Mouse (Mus musculus) MEL (cell line): ENCODE measurements at regions not wholly inside any gene's neighbourhood (a gene's known extent, or its start where the extent isn't known, plus 50 kb on each side); places are given as distances from the start of the nearest gene placed in this dataset.

Experiments
- DNase-seq: peaks from one replicate; pipeline ENCODE4 v3.0.0; 2011; ENCODE audit warnings: low read depth, low spot score
- H3K27ac ChIP-seq: 2 replicates; pipeline ENCODE4 v1.5.1; 2012; ENCODE audit warnings: low read depth, mild to moderate bottlenecking, control low read depth, low read length, moderate library complexity; ENCODE audit not compliant: control insufficient read depth
- H3K27me3 ChIP-seq, 2 experiments: fragments of 150-350 bp in 1 of 2; sonication (generic) in 1 of 2; 2 replicates each; pipeline ENCODE4 v1.6.1; 2012; ENCODE audit warnings: low read length in 2 of 2, mild to moderate bottlenecking in 2 of 2, improper control_type of control experiment in 1 of 2, moderate library complexity in 1 of 2; ENCODE audit not compliant: insufficient read depth in 2 of 2, control insufficient read depth in 1 of 2
- H3K36me3 ChIP-seq, 2 experiments: 2 replicates each; pipeline ENCODE4 v1.6.1; 2012 to 2014; ENCODE audit warnings: low read length in 2 of 2, improper control_type of control experiment in 1 of 2, inconsistent platforms in 1 of 2, mild to moderate bottlenecking in 1 of 2; ENCODE audit not compliant: insufficient read depth in 2 of 2, control insufficient read depth in 1 of 2
- H3K4me1 ChIP-seq, 2 experiments: fragments of 150-350 bp in 1 of 2; sonication (generic) in 1 of 2; 2 replicates each; pipeline ENCODE4 v1.6.1; 2012; ENCODE audit warnings: low read length in 2 of 2, improper control_type of control experiment in 1 of 2, mild to moderate bottlenecking in 1 of 2; ENCODE audit not compliant: insufficient read depth in 2 of 2, control insufficient read depth in 1 of 2
- H3K4me3 ChIP-seq, 2 experiments: fragments of 150-350 bp in 1 of 2; sonication (generic) in 1 of 2; 2 replicates each; pipeline ENCODE4 v1.5.1; 2012; ENCODE audit warnings: low read depth in 2 of 2, low read length in 2 of 2, mild to moderate bottlenecking in 2 of 2, moderate library complexity in 2 of 2, control low read depth in 1 of 2, improper control_type of control experiment in 1 of 2; ENCODE audit not compliant: control insufficient read depth in 1 of 2, insufficient read depth in 1 of 2
- H3K79me2 ChIP-seq: 2 replicates; pipeline ENCODE4 v1.6.1; 2012; ENCODE audit warnings: mild to moderate bottlenecking, low read length, moderate library complexity; ENCODE audit not compliant: control insufficient read depth, poor library complexity, insufficient read depth
- H3K9ac ChIP-seq: 2 replicates; pipeline ENCODE4 v1.6.1; 2012; ENCODE audit warnings: low read depth, mild to moderate bottlenecking, control low read depth, low read length, moderate library complexity; ENCODE audit not compliant: control insufficient read depth, poor library complexity, severe bottlenecking
- H3K9me3 ChIP-seq: fragments of 150-350 bp; sonication (generic); replicated peaks from 2 replicates; pipeline ENCODE4 v1.6.1; 2012; ENCODE audit warnings: mild to moderate bottlenecking, low read length, improper control_type of control experiment, moderate library complexity; ENCODE audit not compliant: insufficient read depth
- BHLHE40 ChIP-seq: IDR thresholded peaks from 2 replicates; pipeline ENCODE4 v1.6.1; 2012; ENCODE audit warnings: low read depth, mild to moderate bottlenecking, inconsistent platforms, low read length, improper control_type of control experiment, borderline replicate concordance
- CHD1 ChIP-seq: IDR thresholded peaks from 2 replicates; pipeline ENCODE4 v1.6.1; 2012; ENCODE audit warnings: low read depth, mild to moderate bottlenecking, inconsistent platforms, low read length, improper control_type of control experiment
- CHD2 ChIP-seq: IDR thresholded peaks from 2 replicates; pipeline ENCODE4 v1.6.1; 2011; ENCODE audit warnings: low read length, improper control_type of control experiment
- E2F4 ChIP-seq: IDR thresholded peaks from 2 replicates; pipeline ENCODE4 v1.6.1; 2011; ENCODE audit warnings: low read depth, low read length, improper control_type of control experiment, borderline replicate concordance
- EP300 ChIP-seq, 2 experiments: IDR thresholded peaks; 2 replicates each; pipeline ENCODE4 v1.6.1; 2011; ENCODE audit warnings: improper control_type of control experiment in 2 of 2, low read length in 2 of 2, low read depth in 1 of 2, mild to moderate bottlenecking in 1 of 2
- ETS1 ChIP-seq: IDR thresholded peaks from 2 replicates; pipeline ENCODE4 v1.6.1; 2012; ENCODE audit warnings: low read depth, mild to moderate bottlenecking, inconsistent platforms, low read length, improper control_type of control experiment, moderate library complexity
- GABPA ChIP-seq: IDR thresholded peaks from 2 replicates; pipeline ENCODE4 v1.6.1; 2012; ENCODE audit warnings: low read depth, mild to moderate bottlenecking, inconsistent platforms, low read length, improper control_type of control experiment, moderate library complexity
- HCFC1 ChIP-seq: IDR thresholded peaks from 2 replicates; pipeline ENCODE4 v1.6.1; 2012; ENCODE audit warnings: low read depth, mild to moderate bottlenecking, inconsistent platforms, low read length, improper control_type of control experiment, moderate library complexity
- JUND ChIP-seq: IDR thresholded peaks from 2 replicates; pipeline ENCODE4 v1.6.1; 2011; ENCODE audit warnings: low read depth, mild to moderate bottlenecking, improper control_type of control experiment, low read length
- MAFK ChIP-seq: IDR thresholded peaks from 2 replicates; pipeline ENCODE4 v1.6.1; 2011; ENCODE audit warnings: low read depth, mild to moderate bottlenecking, low read length, improper control_type of control experiment, borderline replicate concordance
- MAX ChIP-seq: IDR thresholded peaks from 2 replicates; pipeline ENCODE4 v1.6.1; 2011; ENCODE audit warnings: low read length, improper control_type of control experiment
- MAZ ChIP-seq: IDR thresholded peaks from 2 replicates; pipeline ENCODE4 v1.6.1; 2012; ENCODE audit warnings: low read depth, mild to moderate bottlenecking, inconsistent platforms, low read length, improper control_type of control experiment
- MYB ChIP-seq: IDR thresholded peaks from 2 replicates; pipeline ENCODE4 v1.6.1; 2011; ENCODE audit warnings: mild to moderate bottlenecking, low read depth, low read length, improper control_type of control experiment
- MYC ChIP-seq: IDR thresholded peaks from 2 replicates; pipeline ENCODE4 v1.6.1; 2011; ENCODE audit warnings: low read depth, mild to moderate bottlenecking, low read length, improper control_type of control experiment, moderate library complexity
- POLR2AphosphoS2 ChIP-seq: IDR thresholded peaks from 2 replicates; pipeline ENCODE4 v1.6.1; 2011; ENCODE audit warnings: low read length, improper control_type of control experiment
- SIN3A ChIP-seq: IDR thresholded peaks from 2 replicates; pipeline ENCODE4 v1.6.1; 2012; ENCODE audit warnings: low read length, improper control_type of control experiment, inconsistent platforms
- UBTF ChIP-seq: IDR thresholded peaks from 2 replicates; pipeline ENCODE4 v1.6.1; 2012; ENCODE audit warnings: low read depth, mild to moderate bottlenecking, inconsistent platforms, low read length, improper control_type of control experiment, moderate library complexity, borderline replicate concordance; ENCODE audit not compliant: insufficient read depth
- USF2 ChIP-seq, 2 experiments: IDR thresholded peaks; 2 replicates each; pipeline ENCODE4 v1.6.1; 2011 to 2012; ENCODE audit warnings: improper control_type of control experiment in 2 of 2, low read length in 2 of 2, borderline replicate concordance in 1 of 2, inconsistent platforms in 1 of 2, low read depth in 1 of 2, mild to moderate bottlenecking in 1 of 2; ENCODE audit not compliant: insufficient read depth in 1 of 2
- ZC3H11A ChIP-seq: IDR thresholded peaks from 2 replicates; pipeline ENCODE4 v1.6.1; 2012; ENCODE audit warnings: low read depth, mild to moderate bottlenecking, inconsistent platforms, low read length, improper control_type of control experiment
- ZMIZ1 ChIP-seq: IDR thresholded peaks from 2 replicates; pipeline ENCODE4 v1.6.1; 2012; ENCODE audit warnings: low read depth, mild to moderate bottlenecking, inconsistent platforms, low read length, improper control_type of control experiment, moderate library complexity
- ZNF384 ChIP-seq: IDR thresholded peaks from 2 replicates; pipeline ENCODE4 v1.6.1; 2012; ENCODE audit warnings: low read depth, mild to moderate bottlenecking, inconsistent platforms, low read length, improper control_type of control experiment

DNA sequence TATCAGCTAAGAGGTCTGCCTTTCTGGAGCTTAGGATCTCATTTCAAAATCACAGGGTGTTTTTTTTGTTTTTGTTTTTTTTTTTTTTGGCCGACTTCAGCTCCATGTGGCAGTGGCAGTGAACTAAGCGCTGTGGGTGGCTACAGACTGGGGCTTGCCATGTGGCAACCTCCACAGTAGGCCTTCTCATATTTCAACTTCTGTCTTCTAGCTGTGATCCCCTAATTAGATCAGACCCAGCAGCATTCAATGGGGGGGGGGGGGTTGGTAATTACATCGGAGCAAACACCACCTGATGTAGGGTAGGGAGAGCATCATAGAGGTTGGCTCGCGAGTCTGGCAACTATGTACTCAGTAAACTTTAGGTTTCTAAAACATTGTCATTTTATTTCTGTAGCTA, 392.1 kb upstream of the Dcn start:
- no peaks in the 10 kb centered on the region for H3K4me1 ChIP-seq
- H3K36me3 ChIP-seq = no peaks in the 10 kb centered on the region
- H3K4me3 ChIP-seq = no peak overlapping the region
- H3K9me3 ChIP-seq = no peaks in the 10 kb centered on the region
- H3K79me2 ChIP-seq = no peaks in the 10 kb centered on the region
- no peak overlapping the region for H3K27ac ChIP-seq
- no peaks in the 10 kb centered on the region; a peak in 1 of 4 replicates for H3K27me3 ChIP-seq
- no peak overlapping the region for H3K9ac ChIP-seq
- no peak for TF ChIP-seq CHD1
- TF ChIP-seq USF2 (IDR thresholded peaks at IDR 0.05; ENCODE audit: borderline replicate concordance in 1 of 2, insufficient read depth in 1 of 2, low read depth in 1 of 2, low read length in 2 of 2) = no peak
- no peak for TF ChIP-seq MAZ
- TF ChIP-seq ZMIZ1 = no peak
- no peak for TF ChIP-seq SIN3A
- TF ChIP-seq GABPA = no peak
- no peak for TF ChIP-seq MYB
- TF ChIP-seq POLR2AphosphoS2 = no peak
- TF ChIP-seq MAX = no peak
- no peak for TF ChIP-seq BHLHE40
- TF ChIP-seq ETS1 = no peak
- no peak for TF ChIP-seq JUND
- no peak for TF ChIP-seq ZNF384
- no peak for TF ChIP-seq MYC
- TF ChIP-seq CHD2 = no peak
- TF ChIP-seq, all 39 proteins: peak for 0
- no peak for DNase-seq

DNA sequence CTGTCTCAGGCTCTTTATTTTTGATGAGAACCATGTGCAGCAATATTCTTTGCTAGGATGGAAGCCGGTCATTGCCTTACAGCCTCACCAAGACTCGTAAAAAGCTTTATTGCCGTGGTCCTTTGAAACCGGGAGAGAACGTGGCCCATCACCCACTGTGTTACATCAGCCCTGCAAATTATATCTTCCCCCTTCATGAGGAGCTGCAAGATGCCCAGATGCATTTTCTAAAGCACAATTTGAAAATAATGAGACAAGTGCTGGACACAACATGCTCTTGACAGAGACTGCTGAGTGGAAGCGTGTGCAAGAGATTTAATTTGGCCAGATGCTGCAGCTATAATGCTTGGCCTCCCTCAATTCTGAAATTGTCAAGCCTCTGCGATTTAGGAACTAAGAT, 389.2 kb upstream of the Dcn start:
- no peak overlapping the region for H3K4me3 ChIP-seq
- no peak for DNase-seq
- H3K9ac ChIP-seq = no peak overlapping the region
- no peaks in the 10 kb centered on the region for H3K9me3 ChIP-seq
- H3K27me3 ChIP-seq = no peaks in the 10 kb centered on the region; a peak in 1 of 4 replicates
- no peaks in the 10 kb centered on the region for H3K36me3 ChIP-seq
- H3K79me2 ChIP-seq = no peaks in the 10 kb centered on the region
- no peaks in the 10 kb centered on the region for H3K4me1 ChIP-seq
- TF ChIP-seq POLR2AphosphoS2 (no peak), UBTF (no peak), ZC3H11A (no peak), CHD2 (no peak), EP300 (IDR thresholded peaks at IDR 0.05; ENCODE audit: low read depth in 1 of 2, low read length in 2 of 2) (no peak), HCFC1 (no peak), E2F4 (no peak), MAFK (no peak)
- TF ChIP-seq, all 39 proteins: peak for 0
- no peak overlapping the region for H3K27ac ChIP-seq
